Mouse (Mus musculus) CD4-positive helper T cell, adult 2 months (primary cell): ENCODE results near the gene Slc38a11.
A peak's percentile ranks its signal among the peaks of the same experiment; 100 is the strongest.

Source experiments
- DNase-seq: peaks from one replicate; pipeline ENCODE4 v3.0.0-alpha.2; 2012; ENCODE audit warnings: low read depth, missing footprints, low spot score

Gene Slc38a11

DNA sequence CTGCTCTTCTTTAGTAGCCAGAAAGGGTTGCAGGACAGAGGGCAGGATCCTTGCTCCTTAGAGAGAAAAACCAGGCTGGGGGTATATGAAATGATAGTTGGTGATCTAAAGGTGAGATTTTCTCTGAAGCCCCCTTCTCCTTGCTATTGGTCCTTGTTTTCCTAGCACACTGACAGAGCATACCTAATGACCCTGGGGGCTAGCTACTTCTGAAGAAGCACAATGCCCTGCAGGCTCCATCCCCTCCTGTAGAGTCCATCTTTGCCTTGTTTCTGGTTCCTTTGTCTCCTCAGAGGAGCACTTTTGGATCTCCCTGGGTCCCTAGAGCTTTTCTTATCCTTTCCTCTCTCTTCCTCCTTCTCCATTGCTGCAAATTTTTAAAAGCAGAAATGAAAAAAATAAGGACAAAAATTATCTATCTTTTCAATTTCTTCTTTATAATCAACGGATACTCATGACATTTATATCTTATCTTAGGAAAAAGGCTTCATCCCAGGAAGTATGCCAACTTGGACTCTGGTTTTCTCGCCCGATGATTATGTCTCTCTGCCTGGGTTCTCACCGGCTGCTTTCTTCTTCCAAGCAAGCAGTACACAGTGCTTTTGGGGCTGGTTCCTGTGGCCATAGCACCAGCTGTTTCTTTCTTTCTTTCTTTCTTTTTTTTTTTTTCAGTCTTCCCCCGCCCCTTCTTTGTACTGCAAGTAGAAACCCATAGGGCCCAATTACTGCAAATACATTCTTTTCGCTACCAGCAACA lies 41.7 kb downstream of the Slc38a11 start:
- no peak for DNase-seq

DNA sequence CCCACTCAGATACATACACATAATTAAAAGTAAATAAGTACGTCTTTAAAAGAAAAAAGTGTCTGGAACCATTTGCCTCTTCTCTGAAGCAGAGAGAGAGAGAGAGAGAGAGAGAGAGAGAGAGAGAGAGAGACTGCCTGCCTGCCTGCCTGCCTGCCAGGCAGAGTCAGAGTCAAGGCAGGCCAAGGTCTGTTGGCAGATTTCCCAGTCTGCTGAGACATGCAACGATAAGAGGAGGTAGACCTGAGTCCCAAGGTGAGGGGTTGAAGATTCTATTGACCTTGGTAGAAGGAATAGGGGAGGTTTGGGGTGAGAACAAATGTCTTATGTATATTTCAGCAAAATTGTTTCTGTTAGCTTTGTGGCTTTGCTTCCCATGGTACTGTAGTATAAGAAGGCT lies 42.9 kb downstream of the Slc38a11 start:
- no peak for DNase-seq

GRCm38 (mm10) chr2:65316721-65317120 lies 47.1 kb downstream of the Slc38a11 start:
- DNase-seq: no peak

DNA sequence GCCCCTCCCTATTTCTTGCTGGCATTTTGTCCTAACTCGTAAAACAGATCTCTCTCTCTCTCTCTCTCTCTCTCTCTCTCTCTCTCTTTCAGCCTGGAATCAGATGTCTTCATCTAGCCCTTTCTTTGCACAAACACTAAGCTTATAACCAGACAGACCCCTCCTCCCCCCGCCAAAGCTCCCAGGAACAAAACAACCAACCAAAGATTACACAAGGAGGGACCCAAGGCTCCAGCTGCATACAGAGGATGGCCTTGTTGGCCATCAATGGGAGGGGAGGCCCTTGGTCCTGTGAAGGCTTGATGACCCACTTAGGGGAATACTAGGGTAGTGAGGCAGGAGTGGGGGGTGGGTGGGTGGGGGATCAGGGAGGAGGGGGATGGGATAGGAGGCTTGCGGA lies 52.6 kb downstream of the Slc38a11 start:
- DNase-seq: no peak

DNA sequence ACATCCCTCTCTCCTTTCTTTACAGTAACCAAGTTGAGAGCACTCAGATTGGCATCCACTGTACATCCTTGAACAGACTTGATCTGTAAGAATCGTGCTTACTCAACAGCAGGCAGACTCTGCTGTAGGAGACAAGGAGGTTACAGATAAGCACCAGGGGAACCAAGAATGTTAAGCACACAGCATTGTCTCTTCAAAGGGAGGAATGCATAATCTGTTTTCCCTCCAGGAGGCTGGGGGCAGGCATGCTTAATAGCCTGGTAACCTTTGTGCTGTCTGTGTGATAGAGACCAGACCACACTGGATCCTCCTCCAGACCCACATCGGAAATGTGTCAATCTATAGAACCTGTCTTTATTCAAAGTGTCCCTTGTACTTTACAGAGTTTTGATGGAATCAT lies 67.3 kb downstream of the Slc38a11 start:
- no peak for DNase-seq

DNA sequence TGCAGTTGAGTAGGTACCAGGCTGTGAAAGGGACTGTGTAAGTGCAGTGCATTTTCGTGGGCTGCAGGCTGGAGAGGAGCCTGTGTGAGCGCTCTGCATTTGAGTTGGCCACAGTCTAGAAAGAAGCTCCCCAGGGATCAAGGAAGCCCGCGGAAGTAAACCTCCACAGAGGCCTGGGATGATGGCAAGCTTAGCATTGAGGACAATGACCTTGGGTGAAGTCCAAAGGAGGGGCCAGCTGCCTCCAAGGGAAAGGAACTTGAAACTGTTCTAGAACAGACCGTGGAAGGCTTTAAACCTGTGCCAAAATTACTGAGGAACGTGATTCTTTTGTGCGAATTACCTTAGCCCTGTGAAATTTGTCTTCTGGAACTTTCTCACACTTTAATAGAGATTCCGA lies 69.7 kb downstream of the Slc38a11 start:
- no peak for DNase-seq

DNA sequence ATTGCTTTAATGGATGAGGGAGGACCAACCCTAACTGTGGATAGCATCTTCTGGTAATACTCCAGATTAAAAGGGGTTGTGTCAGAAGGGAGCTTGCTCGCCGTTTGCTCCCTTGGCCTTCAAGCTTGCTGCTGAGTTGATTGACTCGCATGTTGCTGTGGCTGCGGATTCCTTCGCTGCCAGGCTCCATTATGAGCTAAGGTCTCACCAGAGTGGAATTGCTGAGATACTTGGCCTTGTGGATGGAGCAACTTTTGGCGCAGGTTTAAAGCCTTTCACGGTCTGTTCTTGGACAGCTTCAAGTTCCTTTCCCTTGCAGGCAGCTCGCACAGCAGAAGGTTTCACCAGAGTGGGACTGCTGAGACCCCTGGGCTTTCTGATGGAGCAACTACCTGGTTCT lies 70.4 kb downstream of the Slc38a11 start:
- no peak for DNase-seq

DNA sequence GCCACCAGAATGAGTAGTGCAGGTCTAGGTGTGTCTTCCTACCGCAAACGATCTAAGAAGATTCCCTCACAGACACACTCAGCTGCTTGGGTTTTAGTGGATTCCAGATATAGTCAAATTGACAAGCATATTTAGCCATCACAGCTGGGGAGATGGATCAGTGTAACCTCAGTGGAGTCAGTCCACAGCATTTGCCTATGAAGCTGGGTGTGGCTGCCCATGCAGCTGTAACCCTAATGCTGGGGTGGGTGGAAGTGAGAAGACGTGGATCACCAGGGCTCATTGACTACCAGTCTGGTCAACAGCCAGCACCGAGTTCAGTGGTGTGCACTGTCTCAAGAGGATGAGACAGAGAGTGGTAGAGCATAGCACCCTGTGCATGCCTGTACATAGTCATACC lies 74.1 kb downstream of the Slc38a11 start:
- DNase-seq: no peak

DNA sequence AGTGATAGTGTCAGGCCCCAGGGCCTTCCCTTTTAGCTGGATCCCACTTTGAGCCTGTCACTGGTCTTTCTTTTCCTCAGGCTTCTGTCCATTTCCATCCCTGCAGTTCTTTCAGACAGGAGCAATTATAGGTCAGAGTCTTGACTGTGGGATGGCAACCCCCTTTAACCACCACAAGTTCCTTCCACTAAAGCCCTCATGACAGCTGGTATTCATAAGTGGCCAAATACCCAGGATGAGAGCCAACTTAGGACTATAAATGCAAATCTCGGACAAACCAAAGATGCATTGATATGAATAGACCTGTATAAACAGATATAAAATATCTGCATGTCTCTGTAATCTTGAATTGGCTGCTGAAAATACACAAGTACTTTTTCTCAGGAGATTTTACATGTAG lies 75.1 kb downstream of the Slc38a11 start:
- no peak for DNase-seq

DNA sequence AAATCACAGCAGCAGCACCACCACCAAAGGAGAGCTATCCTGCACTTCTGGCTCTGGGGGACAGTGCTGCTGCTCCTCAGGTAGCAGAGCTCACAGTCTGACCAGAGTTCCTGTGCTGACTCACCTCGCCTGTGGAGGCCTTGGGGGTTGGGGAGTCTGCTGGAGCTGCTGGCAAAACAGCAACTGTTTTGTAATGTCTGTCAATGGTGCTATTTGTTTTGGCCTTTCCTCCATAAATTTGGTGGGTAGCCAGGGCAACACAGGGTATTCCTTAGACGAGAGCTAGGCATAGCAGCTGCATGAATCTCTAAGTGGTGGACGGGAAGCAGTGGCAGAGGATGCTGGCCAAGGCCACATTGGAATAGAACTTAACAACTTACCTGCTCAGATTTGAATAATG lies 78.5 kb downstream of the Slc38a11 start:
- DNase-seq: no peak

GRCm38 (mm10) chr2:65282979-65283378 lies 80.9 kb downstream of the Slc38a11 start:
- DNase-seq: no peak

GRCm38 (mm10) chr2:65279029-65279690 lies 84.7 kb downstream of the Slc38a11 start:
- DNase-seq: peak; percentile 7

- no peak for DNase-seq
Measured at GRCm38 (mm10) chr2:65275443-65276061, 88.3 kb downstream of the Slc38a11 start.

DNA sequence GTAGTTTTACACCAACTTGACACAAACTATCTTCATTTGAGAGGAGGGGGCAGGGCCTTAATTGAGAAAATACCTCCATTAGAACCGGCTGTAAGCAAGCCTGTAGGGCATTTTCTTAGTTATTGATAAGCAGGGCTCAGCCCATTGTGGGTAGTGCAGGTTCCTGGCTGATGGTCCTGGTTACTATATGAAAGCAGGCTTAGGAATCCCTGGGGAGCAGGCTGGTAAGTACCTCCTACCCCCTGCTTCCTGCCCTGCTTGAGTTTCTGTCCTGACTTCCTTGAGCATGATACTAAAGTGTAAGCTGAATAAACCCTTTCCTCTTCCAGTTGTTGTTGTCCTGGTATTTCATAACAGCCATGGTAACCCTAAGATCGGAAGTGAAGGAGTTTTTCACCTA lies 89.9 kb downstream of the Slc38a11 start:
- DNase-seq: no peak

GRCm38 (mm10) chr2:65268731-65269130 lies 95.1 kb downstream of the Slc38a11 start:
- no peak for DNase-seq

- no peak for DNase-seq
Measured at GRCm38 (mm10) chr2:65267834-65268233, 96.0 kb downstream of the Slc38a11 start.

GRCm38 (mm10) chr2:65266576-65267299 lies 97.1 kb downstream of the Slc38a11 start:
- DNase-seq: no peak
